Mouse (Mus musculus) neural tube, embryonic 15.5 days (tissue): ENCODE data around the gene Lrrc28. TPM values are rescaled to one million over a fixed set of nuclear protein-coding genes. Genes with fewer than 3 reads are reported as not detected.

ENCODE experiments used
- ATAC-seq: fragments of 200-750 bp; cut with Nextera tagmentation; 2 replicates; pipeline ENCODE4 v1.8.0; 2017; ENCODE audit warnings: mild to moderate bottlenecking, moderate TSS enrichment, moderate library complexity; ENCODE audit not compliant: low FRiP score
- H3K27ac ChIP-seq: fragments of 300-500 bp; sonication (generic); replicated peaks from 2 replicates; pipeline ENCODE4 v1.5.1; 2015; ENCODE audit warnings: mild to moderate bottlenecking, inconsistent platforms
- H3K27me3 ChIP-seq: fragments of 300-500 bp; sonication (generic); replicated peaks from 2 replicates; pipeline ENCODE4 v1.6.1; 2015; ENCODE audit warnings: inconsistent platforms
- H3K36me3 ChIP-seq: fragments of 300-500 bp; sonication (generic); 2 replicates; pipeline ENCODE4 v1.6.1; 2015; ENCODE audit warnings: inconsistent platforms
- H3K4me1 ChIP-seq: fragments of 300-500 bp; sonication (generic); 2 replicates; pipeline ENCODE4 v1.6.1; 2015; ENCODE audit warnings: inconsistent platforms
- H3K4me2 ChIP-seq: fragments of 300-500 bp; sonication (generic); 2 replicates; pipeline ENCODE4 v1.6.1; 2015; ENCODE audit warnings: inconsistent platforms, mild to moderate bottlenecking, moderate library complexity
- H3K4me3 ChIP-seq: fragments of 300-500 bp; sonication (generic); replicated peaks from 2 replicates; pipeline ENCODE4 v1.5.1; 2015; ENCODE audit warnings: mild to moderate bottlenecking, inconsistent platforms
- H3K9ac ChIP-seq: fragments of 300-500 bp; sonication (generic); replicated peaks from 2 replicates; pipeline ENCODE4 v1.6.1; 2015; ENCODE audit warnings: mild to moderate bottlenecking, inconsistent platforms
- H3K9me3 ChIP-seq: fragments of 300-500 bp; sonication (generic); replicated peaks from 2 replicates; pipeline ENCODE4 v1.6.1; 2016; ENCODE audit warnings: inconsistent platforms
- WGBS: fragments of 180-500 bp; shearing (Covaris S2); methylation state at CpG from one replicate; pipeline ENCODE4 v1.1.7; 2015; ENCODE audit warnings: mixed read lengths; 5-methylcytosine and 5-hydroxymethylcytosine counted together
- polyA plus RNA-seq: library from polyadenylated mRNA; unstranded; fragments of >200 nt; fragmentation: Nextera tagmentation; extraction: Ambion mirVana; gene quantifications from 2 replicates; pipeline ENCODE4 v1.2.1, GENCODE M21; 2015

The Lrrc28 gene
- polyA plus RNA-seq, 1 experiment from 2014 or later, result 24.0 TPM

GRCm38 (mm10) chr7:67672650-67673049 is 27.6 kb upstream of the Lrrc28 start:
- no peaks in the 10 kb centered on the region for H3K4me1 ChIP-seq
- ATAC-seq, result peak; percentile 88
- H3K9ac ChIP-seq, result no peak overlapping the region
- H3K27me3 ChIP-seq, result no peaks in the 10 kb centered on the region
- H3K4me2 ChIP-seq, result no peak overlapping the region; the same call in 1 of the 2 replicates
- WGBS, result 12% methylated on average over 10 of the region's 10 CpGs
- H3K9me3 ChIP-seq, result no peaks in the 10 kb centered on the region
- H3K27ac ChIP-seq, result no peak overlapping the region
- no peaks in the 10 kb centered on the region for H3K36me3 ChIP-seq
- H3K4me3 ChIP-seq, result no peak overlapping the region

GRCm38 (mm10) chr7:67670965-67671364 is 25.9 kb upstream of the Lrrc28 start:
- ATAC-seq, result no peak
- Histone ChIP-seq H3K27ac (no peak overlapping the region), H3K9ac (no peak overlapping the region), H3K36me3 (no peaks in the 10 kb centered on the region), H3K4me1 (no peaks in the 10 kb centered on the region), H3K27me3 (no peaks in the 10 kb centered on the region), H3K4me3 (no peak overlapping the region), H3K4me2 (no peak overlapping the region), H3K9me3 (no peaks in the 10 kb centered on the region)
- 90% methylated on average over 1 of the region's 1 CpGs for WGBS

- Histone ChIP-seq H3K27me3 (no peaks in the 10 kb centered on the region), H3K4me2 (no peak overlapping the region), H3K9me3 (no peaks in the 10 kb centered on the region), H3K4me3 (no peak overlapping the region), H3K9ac (no peak overlapping the region), H3K27ac (no peak overlapping the region), H3K4me1 (no peaks in the 10 kb centered on the region), H3K36me3 (no peaks in the 10 kb centered on the region)
- no peak for ATAC-seq
- WGBS, result 68% methylated on average over 14 of the region's 14 CpGs
Observed at GRCm38 (mm10) chr7:67663981-67664694, 19.1 kb upstream of the Lrrc28 start.

- no peak overlapping the region for H3K4me2 ChIP-seq
- H3K4me1 ChIP-seq, result no peaks in the 10 kb centered on the region
- 89% methylated on average over 5 of the region's 5 CpGs for WGBS
- no peaks in the 10 kb centered on the region for H3K27me3 ChIP-seq
- H3K27ac ChIP-seq, result no peak overlapping the region
- no peaks in the 10 kb centered on the region for H3K9me3 ChIP-seq
- no peak overlapping the region for H3K4me3 ChIP-seq
- no peaks in the 10 kb centered on the region for H3K36me3 ChIP-seq
- no peak for ATAC-seq
- H3K9ac ChIP-seq, result no peak overlapping the region
Observed at GRCm38 (mm10) chr7:67662424-67662823, 17.4 kb upstream of the Lrrc28 start.

GRCm38 (mm10) chr7:67658110-67658509 is 13.0 kb upstream of the Lrrc28 start:
- Histone ChIP-seq H3K4me2 (no peak overlapping the region), H3K27me3 (no peaks in the 10 kb centered on the region), H3K4me3 (no peak overlapping the region), H3K36me3 (no peaks in the 10 kb centered on the region), H3K27ac (no peak overlapping the region), H3K9me3 (no peaks in the 10 kb centered on the region), H3K9ac (no peak overlapping the region), H3K4me1 (no peaks in the 10 kb centered on the region)
- ATAC-seq, result no peak
- WGBS, result 92% methylated on average over 4 of the region's 4 CpGs

- H3K9me3 ChIP-seq, result no peaks in the 10 kb centered on the region
- no peaks in the 10 kb centered on the region for H3K36me3 ChIP-seq
- H3K27me3 ChIP-seq, result no peaks in the 10 kb centered on the region
- ATAC-seq, result no peak
- 18% methylated on average over 1 of the region's 1 CpGs for WGBS
- no peak overlapping the region for H3K27ac ChIP-seq
- H3K4me3 ChIP-seq, result no peak overlapping the region
- no peaks in the 10 kb centered on the region for H3K4me1 ChIP-seq
- H3K9ac ChIP-seq, result no peak overlapping the region
- no peak overlapping the region for H3K4me2 ChIP-seq
Observed at GRCm38 (mm10) chr7:67655186-67655585, 10.1 kb upstream of the Lrrc28 start.

- no peaks in the 10 kb centered on the region for H3K9me3 ChIP-seq
Observed at GRCm38 (mm10) chr7:67654668-67655067, 9.6 kb upstream of the Lrrc28 start.

GRCm38 (mm10) chr7:67652211-67652610 is 7.1 kb upstream of the Lrrc28 start:
- no peak overlapping the region for H3K27ac ChIP-seq

More at GRCm38 (mm10) chr7:67654668-67655067, 9.6 kb upstream of the Lrrc28 start:
- WGBS, result 87% methylated on average over 7 of the region's 7 CpGs
- Histone ChIP-seq H3K36me3 (no peaks in the 10 kb centered on the region), H3K27me3 (no peaks in the 10 kb centered on the region), H3K4me3 (no peak overlapping the region), H3K4me2 (no peak overlapping the region), H3K4me1 (no peaks in the 10 kb centered on the region), H3K9ac (no peak overlapping the region), H3K27ac (no peak overlapping the region)
- no peak for ATAC-seq

GRCm38 (mm10) chr7:67648376-67648775 is 3.3 kb upstream of the Lrrc28 start:
- no peak for ATAC-seq
- no peaks in the 10 kb centered on the region for H3K36me3 ChIP-seq
- H3K9me3 ChIP-seq, result no peaks in the 10 kb centered on the region
- H3K4me2 ChIP-seq, result peak overlapping the region; percentile 46
- peaks cover 18% of the 10 kb centered on the region for H3K4me1 ChIP-seq
- H3K27me3 ChIP-seq, result no peaks in the 10 kb centered on the region
- no peak overlapping the region for H3K9ac ChIP-seq
- H3K4me3 ChIP-seq, result no peak overlapping the region
- H3K27ac ChIP-seq, result no peak overlapping the region
- 77% methylated on average over 4 of the region's 4 CpGs for WGBS

More at GRCm38 (mm10) chr7:67652211-67652610, 7.1 kb upstream of the Lrrc28 start:
- no peak for ATAC-seq
- Histone ChIP-seq H3K9me3 (no peaks in the 10 kb centered on the region), H3K27me3 (no peaks in the 10 kb centered on the region), H3K36me3 (no peaks in the 10 kb centered on the region), H3K4me3 (no peak overlapping the region), H3K9ac (no peak overlapping the region), H3K4me2 (no peak overlapping the region), H3K4me1 (no peaks in the 10 kb centered on the region)
- 36% methylated on average over 5 of the region's 5 CpGs for WGBS

- Histone ChIP-seq H3K9ac (peak within 1 kb of the TSS; percentile 82; the same call in 1 of the 2 replicates), H3K4me2 (peak within 1 kb of the TSS; percentile 81), H3K4me1 (peaks cover 20% of the 10 kb centered on the region), H3K27ac (peak within 1 kb of the TSS; percentile 92), H3K9me3 (no peaks in the 10 kb centered on the region), H3K4me3 (peak within 1 kb of the TSS; percentile 92), H3K27me3 (no peaks in the 10 kb centered on the region), H3K36me3 (no peaks in the 10 kb centered on the region)
- 3% methylated on average over 5 of the region's 5 CpGs for WGBS
- ATAC-seq, result no peak
Observed at GRCm38 (mm10) chr7:67647277-67647676, 2.2 kb upstream of the Lrrc28 start, which contains the start of gene Ttc23. Gene Ttc23 (plus strand): TSS chr7:67647410.

- ATAC-seq, result no peak
- 4% methylated on average over 6 of the region's 6 CpGs for WGBS
- H3K4me2 ChIP-seq, result peak overlapping the region; percentile 81
- H3K27ac ChIP-seq, result peak overlapping the region; percentile 92
- peak overlapping the region; percentile 92 for H3K4me3 ChIP-seq
- peak overlapping the region; percentile 82 for H3K9ac ChIP-seq
- peaks cover 20% of the 10 kb centered on the region for H3K4me1 ChIP-seq
- no peaks in the 10 kb centered on the region for H3K9me3 ChIP-seq
- H3K36me3 ChIP-seq, result no peaks in the 10 kb centered on the region
- no peaks in the 10 kb centered on the region for H3K27me3 ChIP-seq
Observed at GRCm38 (mm10) chr7:67646131-67646530, 1.1 kb upstream of the Lrrc28 start.

GRCm38 (mm10) chr7:67645681-67646014 is 580 bp upstream of the Lrrc28 start:
- H3K36me3 ChIP-seq, result no peaks in the 10 kb centered on the region
- H3K4me1 ChIP-seq, result peaks cover 20% of the 10 kb centered on the region
- WGBS, result under 1% methylated on average over 15 of the region's 15 CpGs
- peak overlapping the region; percentile 82 for H3K9ac ChIP-seq
- peak overlapping the region; percentile 92 for H3K27ac ChIP-seq
- H3K9me3 ChIP-seq, result no peaks in the 10 kb centered on the region
- no peak; the same call in 1 of the 2 replicates for ATAC-seq
- H3K27me3 ChIP-seq, result no peaks in the 10 kb centered on the region
- H3K4me2 ChIP-seq, result peak overlapping the region; percentile 81
- H3K4me3 ChIP-seq, result peak overlapping the region; percentile 92
